Mouse (Mus musculus) CH12.LX (cell line): Measurements from ENCODE around the gene Aplp1. TPM values are rescaled to one million over a fixed set of nuclear protein-coding genes. Genes with fewer than 3 reads are reported as not detected.

Source experiments
- DNase-seq: peaks from one replicate; pipeline ENCODE4 v3.0.0-alpha.2; 2013; ENCODE audit errors: extremely low read depth
- H3K27ac ChIP-seq: 2 replicates; pipeline ENCODE4 v1.5.1; 2012; ENCODE audit warnings: low read depth, mild to moderate bottlenecking, control low read depth, moderate library complexity; ENCODE audit not compliant: insufficient read depth
- H3K27me3 ChIP-seq: replicated peaks from 2 replicates; pipeline ENCODE3; 2012; ENCODE audit warnings: inconsistent platforms
- H3K36me3 ChIP-seq, 2 experiments: replicated peaks in 1 of 2; 2 replicates each; pipeline versions ENCODE3 to v1.6.1; 2012; ENCODE audit warnings: inconsistent platforms in 1 of 2, low read length in 1 of 2, mild to moderate bottlenecking in 1 of 2, mixed read lengths in 1 of 2, moderate library complexity in 1 of 2; ENCODE audit not compliant: control insufficient read depth in 1 of 2, insufficient read depth in 1 of 2
- H3K4me1 ChIP-seq, 2 experiments: 2 replicates each; pipeline ENCODE4 v1.6.1; 2012; ENCODE audit warnings: inconsistent platforms in 1 of 2, moderate library complexity in 1 of 2; ENCODE audit not compliant: insufficient read depth in 2 of 2, control insufficient read depth in 1 of 2
- H3K4me2 ChIP-seq: 2 replicates; pipeline ENCODE4 v1.6.1; 2012; ENCODE audit warnings: low read depth, mild to moderate bottlenecking, control low read depth; ENCODE audit not compliant: poor library complexity, insufficient read depth, severe bottlenecking
- H3K4me3 ChIP-seq, 3 experiments: fragments of 150-350 bp in 1 of 3; sonication (generic) in 1 of 3; replicated peaks in 1 of 3; 2 replicates each; pipeline versions ENCODE3 to v1.5.1; 2011 to 2012; ENCODE audit warnings: low read depth in 2 of 3, low read length in 2 of 3, mild to moderate bottlenecking in 2 of 3, moderate library complexity in 2 of 3, control low read depth in 1 of 3, improper control_type of control experiment in 1 of 3, inconsistent platforms in 1 of 3, mixed read lengths in 1 of 3; ENCODE audit not compliant: poor library complexity in 1 of 3
- H3K79me2 ChIP-seq: replicated peaks from 2 replicates; pipeline ENCODE4 v1.6.1; 2012; ENCODE audit warnings: mild to moderate bottlenecking, moderate library complexity; ENCODE audit not compliant: control insufficient read depth, poor library complexity, insufficient read depth, severe bottlenecking; ENCODE audit errors: extremely low read depth
- H3K9ac ChIP-seq: 2 replicates; pipeline ENCODE4 v1.6.1; 2012; ENCODE audit warnings: low read depth, mild to moderate bottlenecking, control low read depth, moderate library complexity; ENCODE audit not compliant: insufficient read depth
- H3K9me3 ChIP-seq: replicated peaks from 2 replicates; pipeline ENCODE3; 2012; ENCODE audit warnings: low read length, inconsistent platforms, mixed read lengths
- CHD2 ChIP-seq: IDR thresholded peaks from 2 replicates; pipeline ENCODE4 v1.6.1; 2011; ENCODE audit warnings: low read length, improper control_type of control experiment
- CTCF ChIP-seq, 2 experiments: IDR thresholded peaks in 1 of 2; conservative IDR thresholded peaks in 1 of 2; 2 replicates each; pipeline ENCODE4 v1.5.1; 2011 to 2012; ENCODE audit warnings: low read depth in 2 of 2, low read length in 2 of 2, improper control_type of control experiment in 1 of 2, inconsistent platforms in 1 of 2, mild to moderate bottlenecking in 1 of 2, moderate library complexity in 1 of 2
- E2F4 ChIP-seq: IDR thresholded peaks from 2 replicates; pipeline ENCODE4 v1.6.1; 2011; ENCODE audit warnings: low read depth, low read length, improper control_type of control experiment; ENCODE audit not compliant: insufficient replicate concordance
- ETS1 ChIP-seq: conservative IDR thresholded peaks from 2 replicates; pipeline ENCODE4 v1.6.1; 2012; ENCODE audit warnings: low read depth, mild to moderate bottlenecking, inconsistent platforms, low read length, improper control_type of control experiment, moderate library complexity
- HCFC1 ChIP-seq: IDR thresholded peaks from 2 replicates; pipeline ENCODE4 v1.6.1; 2012; ENCODE audit warnings: low read depth, mild to moderate bottlenecking, inconsistent platforms, low read length, improper control_type of control experiment
- IRF4 ChIP-seq: IDR thresholded peaks from 2 replicates; pipeline ENCODE4 v1.6.1; 2014; ENCODE audit warnings: low read depth, mild to moderate bottlenecking, inconsistent platforms, low read length, improper control_type of control experiment
- KAT2A ChIP-seq: IDR thresholded peaks from 2 replicates; pipeline ENCODE4 v1.6.1; 2012; ENCODE audit warnings: low read length, improper control_type of control experiment, inconsistent platforms; ENCODE audit not compliant: insufficient replicate concordance
- MAFK ChIP-seq: IDR thresholded peaks from 2 replicates; pipeline ENCODE4 v1.6.1; 2011; ENCODE audit warnings: low read length, improper control_type of control experiment; ENCODE audit not compliant: insufficient replicate concordance
- MEF2A ChIP-seq: IDR thresholded peaks from 2 replicates; pipeline ENCODE4 v1.6.1; 2014; ENCODE audit warnings: low read depth, mild to moderate bottlenecking, inconsistent platforms, low read length, improper control_type of control experiment, borderline replicate concordance
- MXI1 ChIP-seq: IDR thresholded peaks from 2 replicates; pipeline ENCODE4 v1.6.1; 2011; ENCODE audit warnings: mild to moderate bottlenecking, low read depth, low read length, improper control_type of control experiment
- PAX5 ChIP-seq: IDR thresholded peaks from 2 replicates; pipeline ENCODE4 v1.6.1; 2012; ENCODE audit warnings: low read length, inconsistent platforms, mixed read lengths
- POLR2AphosphoS2 ChIP-seq: IDR thresholded peaks from 2 replicates; pipeline ENCODE4 v1.6.1; 2011; ENCODE audit warnings: low read depth, low read length, improper control_type of control experiment
- RAD21 ChIP-seq: IDR thresholded peaks from 2 replicates; pipeline ENCODE4 v1.6.1; 2011; ENCODE audit warnings: low read depth, mild to moderate bottlenecking, low read length, improper control_type of control experiment, moderate library complexity
- SMC3 ChIP-seq: IDR thresholded peaks from 2 replicates; pipeline ENCODE4 v1.6.1; 2011; ENCODE audit warnings: low read depth, low read length, improper control_type of control experiment
- TBP ChIP-seq: conservative IDR thresholded peaks from 2 replicates; pipeline ENCODE4 v1.6.1; 2011; ENCODE audit warnings: low read depth, low read length, improper control_type of control experiment
- UBTF ChIP-seq: IDR thresholded peaks from 2 replicates; pipeline ENCODE4 v1.6.1; 2012; ENCODE audit warnings: low read depth, mild to moderate bottlenecking, inconsistent platforms, low read length, improper control_type of control experiment, moderate library complexity
- ZC3H11A ChIP-seq: IDR thresholded peaks from 2 replicates; pipeline ENCODE4 v1.6.1; 2012; ENCODE audit warnings: low read depth, mild to moderate bottlenecking, inconsistent platforms, low read length, improper control_type of control experiment
- ZMIZ1 ChIP-seq: IDR thresholded peaks from 2 replicates; pipeline ENCODE4 v1.6.1; 2012; ENCODE audit warnings: low read depth, mild to moderate bottlenecking, inconsistent platforms, low read length, improper control_type of control experiment
- dilution Hi-C: fragments of 300-500 bp; cut with MboI; formaldehyde crosslinking; loops from 2 replicates; pipeline ENCODE4 v1.14.3; 2020; ENCODE audit warnings: low sequenced_read_pairs; ENCODE audit not compliant: extremely low pct_unique_long_range_greater_than_20kb, extremely low pct_ligation_motif_present
- in situ Hi-C: fragments of 300-500 bp; cut with MboI; formaldehyde crosslinking; loops from 3 replicates; pipeline ENCODE4 v1.14.3; 2019; ENCODE audit warnings: low sequenced_read_pairs, low pct_ligation_motif_present, low pct_unique_long_range_greater_than_20kb, mixed read lengths
- polyA plus RNA-seq: library from polyadenylated mRNA; unstranded; fragments of >175 nt; gene quantifications from 2 replicates; pipeline ENCODE4 v1.2.1, GENCODE M21; 2012; ENCODE audit warnings: low read depth; ENCODE audit not compliant: insufficient read length
- total RNA-seq, 2 experiments: library from RNA; depleted of rRNA; stranded (reverse); fragments of 300-350 nt in 1 of 2; fragments of >200 nt in 1 of 2; gene quantifications; 2 replicates each; pipeline ENCODE4 v1.2.3; 2012 to 2014

Aplp1 gene
- total and polyA plus RNA-seq, 3 experiments = 0.10 to 0.93 TPM; not detected in 1

DNA sequence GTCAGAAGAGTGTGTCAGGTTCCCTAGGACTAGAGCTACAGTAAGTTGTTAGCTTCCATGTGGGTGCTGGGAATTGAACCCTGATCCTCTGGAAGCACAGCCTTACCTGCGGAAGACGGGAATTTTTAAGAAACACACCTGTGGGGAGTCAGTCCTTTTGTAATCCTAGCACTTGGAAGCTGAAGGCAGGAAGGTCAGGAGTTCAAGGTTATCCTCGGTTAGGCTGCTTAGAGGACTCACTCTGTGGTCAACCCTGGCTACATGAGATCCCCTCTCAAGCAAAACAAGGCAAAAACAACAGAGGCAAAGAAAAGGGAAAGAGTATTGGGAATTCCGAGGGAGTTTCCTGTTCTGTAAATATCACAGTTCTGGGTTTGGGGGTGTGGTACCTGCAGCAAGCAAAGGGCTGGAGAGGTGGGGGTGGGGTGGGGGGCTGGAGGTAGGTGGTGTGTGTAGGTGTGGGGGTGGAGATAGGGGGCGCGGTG, 19.5 kb upstream of the Aplp1 start:
- no peak for DNase-seq
- in situ Hi-C loops (no loop called here), dilution Hi-C loops (no loop called here)
- Histone ChIP-seq H3K4me3 (no peak overlapping the region), H3K9me3 (no peaks in the 10 kb centered on the region), H3K79me2 (no peaks in the 10 kb centered on the region), H3K27ac (no peak overlapping the region), H3K27me3 (peaks cover 86% of the 10 kb centered on the region), H3K4me2 (no peak overlapping the region), H3K36me3 (no peaks in the 10 kb centered on the region), H3K4me1 (no peaks in the 10 kb centered on the region), H3K9ac (no peak overlapping the region)
- no peak for TF ChIP-seq MEF2A
- no peak for TF ChIP-seq ZC3H11A
- no peak for TF ChIP-seq KAT2A
- no peak for TF ChIP-seq PAX5
- TF ChIP-seq IRF4 = no peak

DNA sequence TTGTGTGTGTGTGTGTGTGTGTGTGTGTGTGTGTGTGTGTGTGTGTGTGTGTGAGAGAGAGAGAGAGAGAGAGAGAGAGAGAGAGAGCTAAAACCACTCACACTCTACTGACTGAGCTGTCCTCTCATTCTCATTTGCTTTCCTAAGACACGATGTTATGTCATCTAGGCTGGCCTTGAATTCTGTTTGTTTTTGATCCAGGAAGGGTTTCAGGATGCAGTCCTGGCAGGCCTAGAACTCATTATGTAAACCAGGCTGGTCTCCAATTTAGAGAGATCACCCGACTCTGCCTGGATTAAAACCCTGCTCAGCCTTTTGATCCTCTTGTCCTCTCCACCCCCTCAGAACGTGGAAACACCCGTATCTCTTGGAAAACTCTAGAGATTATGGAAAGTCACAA, 18.7 kb upstream of the Aplp1 start:
- in situ Hi-C loops (no loop called here), dilution Hi-C loops (no loop called here)
- Histone ChIP-seq H3K9ac (no peak overlapping the region), H3K27ac (no peak overlapping the region), H3K79me2 (no peaks in the 10 kb centered on the region), H3K27me3 (peaks cover 92% of the 10 kb centered on the region), H3K4me1 (no peaks in the 10 kb centered on the region), H3K9me3 (no peaks in the 10 kb centered on the region), H3K4me2 (no peak overlapping the region), H3K36me3 (no peaks in the 10 kb centered on the region), H3K4me3 (no peak overlapping the region)
- TF ChIP-seq MEF2A = no peak
- TF ChIP-seq SMC3 = no peak
- TF ChIP-seq MAFK = no peak
- no peak for TF ChIP-seq ETS1
- TF ChIP-seq MXI1 = no peak
- no peak for TF ChIP-seq POLR2AphosphoS2
- no peak for TF ChIP-seq CHD2
- no peak for TF ChIP-seq PAX5
- no peak for TF ChIP-seq RAD21
- no peak for TF ChIP-seq CTCF (conservative IDR thresholded peaks at IDR 0.05 in 1 of 2, IDR thresholded peaks at IDR 0.05 in 1 of 2; ENCODE audit: low read depth in 2 of 2, low read length in 2 of 2)
- no peak for TF ChIP-seq TBP
- TF ChIP-seq HCFC1 = no peak
- TF ChIP-seq ZC3H11A = no peak
- TF ChIP-seq ZMIZ1 = no peak
- TF ChIP-seq E2F4 = no peak
- TF ChIP-seq UBTF = no peak
- no peak for DNase-seq
